Mouse (Mus musculus): ENCODE data around the gene S100z. TPM values are rescaled to one million over a fixed set of nuclear protein-coding genes. Genes with fewer than 3 reads are reported as not detected.

Gene S100z
- total and polyA plus RNA-seq, 3 experiments = not detected

DNA sequence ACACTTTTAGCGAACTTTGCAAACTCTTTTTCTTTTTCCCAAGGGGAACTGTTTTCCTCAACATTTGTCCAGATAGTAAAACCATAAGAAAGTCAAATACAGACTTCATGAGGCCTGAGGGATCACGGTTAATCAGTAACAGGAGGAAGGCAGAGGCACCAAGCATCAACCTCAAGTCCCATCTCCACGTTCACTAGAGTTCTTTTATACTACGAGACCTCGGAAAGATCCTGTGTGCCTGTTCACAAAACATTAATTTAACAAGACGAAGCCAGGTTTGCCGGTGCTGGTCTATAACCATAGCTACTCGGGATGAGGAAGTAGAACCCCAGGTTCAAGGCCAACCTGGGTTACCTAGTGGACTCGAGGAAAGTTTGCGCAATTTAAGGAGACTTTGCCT, 43.7 kb upstream of the S100z start:
- Histone ChIP-seq H3K36me3 (ENCODE audit: control insufficient read depth in 1 of 2, insufficient read depth in 2 of 2, low read length in 2 of 2) (no peaks in the 10 kb centered on the region), H3K4me3 (ENCODE audit: control insufficient read depth in 1 of 2, insufficient read depth in 1 of 2, low read depth in 2 of 2, low read length in 2 of 2) (no peak overlapping the region), H3K4me1 (ENCODE audit: control insufficient read depth in 1 of 2, insufficient read depth in 2 of 2, low read length in 2 of 2) (no peaks in the 10 kb centered on the region; a peak in 1 of 4 replicates), H3K27ac (ENCODE audit: control insufficient read depth, low read depth, low read length) (no peak overlapping the region), H3K9me3 (replicated peaks; ENCODE audit: insufficient read depth, low read length) (no peaks in the 10 kb centered on the region), H3K9ac (ENCODE audit: control insufficient read depth, low read depth, low read length, poor library complexity, severe bottlenecking) (no peak overlapping the region), H3K79me2 (ENCODE audit: control insufficient read depth, insufficient read depth, low read length, poor library complexity) (no peaks in the 10 kb centered on the region), H3K27me3 (ENCODE audit: control insufficient read depth in 1 of 2, insufficient read depth in 2 of 2, low read length in 2 of 2) (no peaks in the 10 kb centered on the region)
- no peak for TF ChIP-seq ZKSCAN1 (IDR thresholded peaks at IDR 0.05; ENCODE audit: low read depth, low read length)
- no peak for TF ChIP-seq HCFC1 (IDR thresholded peaks at IDR 0.05; ENCODE audit: low read depth, low read length)
- DNase-seq (ENCODE audit: low read depth, low spot score) = no peak

DNA sequence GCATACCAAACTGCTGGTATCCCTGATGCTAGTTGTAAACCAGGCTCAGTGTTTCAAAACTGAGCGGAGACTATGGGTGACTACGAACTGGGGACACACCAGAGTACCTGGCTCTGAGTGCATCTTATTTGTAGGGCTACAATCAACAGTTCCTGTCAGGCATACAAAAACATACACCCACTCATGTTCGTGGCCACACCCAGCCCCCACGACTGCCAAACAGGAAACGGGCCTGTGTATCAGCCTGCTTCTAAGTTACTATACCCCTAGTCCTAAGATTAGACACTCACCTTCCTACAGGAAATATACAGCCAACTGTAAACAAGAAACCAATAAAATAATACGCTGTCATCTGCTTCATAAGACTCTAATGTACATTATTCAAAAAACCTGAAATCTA, 42.5 kb upstream of the S100z start:
- Histone ChIP-seq H3K79me2 (ENCODE audit: control insufficient read depth, insufficient read depth, low read length, poor library complexity) (no peaks in the 10 kb centered on the region), H3K4me3 (ENCODE audit: control insufficient read depth in 1 of 2, insufficient read depth in 1 of 2, low read depth in 2 of 2, low read length in 2 of 2) (no peak overlapping the region), H3K27ac (ENCODE audit: control insufficient read depth, low read depth, low read length) (no peak overlapping the region), H3K36me3 (ENCODE audit: control insufficient read depth in 1 of 2, insufficient read depth in 2 of 2, low read length in 2 of 2) (no peaks in the 10 kb centered on the region), H3K9ac (ENCODE audit: control insufficient read depth, low read depth, low read length, poor library complexity, severe bottlenecking) (no peak overlapping the region), H3K27me3 (ENCODE audit: control insufficient read depth in 1 of 2, insufficient read depth in 2 of 2, low read length in 2 of 2) (no peaks in the 10 kb centered on the region), H3K9me3 (replicated peaks; ENCODE audit: insufficient read depth, low read length) (no peaks in the 10 kb centered on the region), H3K4me1 (ENCODE audit: control insufficient read depth in 1 of 2, insufficient read depth in 2 of 2, low read length in 2 of 2) (no peaks in the 10 kb centered on the region; a peak in 1 of 4 replicates)
- TF ChIP-seq UBTF (IDR thresholded peaks at IDR 0.05; ENCODE audit: borderline replicate concordance, insufficient read depth, low read depth, low read length) (no peak), MYC (IDR thresholded peaks at IDR 0.05; ENCODE audit: low read depth, low read length) (no peak), ZC3H11A (IDR thresholded peaks at IDR 0.05; ENCODE audit: low read depth, low read length) (no peak), ZMIZ1 (IDR thresholded peaks at IDR 0.05; ENCODE audit: low read depth, low read length) (no peak), TAL1 (IDR thresholded peaks at IDR 0.05; ENCODE audit: low read length) (no peak), TBP (IDR thresholded peaks at IDR 0.05; ENCODE audit: low read depth, low read length) (no peak), NELFE (IDR thresholded peaks at IDR 0.05; ENCODE audit: low read depth, low read length) (no peak), MYB (IDR thresholded peaks at IDR 0.05; ENCODE audit: low read depth, low read length) (no peak), CTCF (IDR thresholded peaks at IDR 0.05 in 2 of 3, conservative IDR thresholded peaks at IDR 0.05 in 1 of 3; ENCODE audit: control insufficient read depth in 1 of 3, insufficient read depth in 1 of 3, low read depth in 2 of 3, low read length in 3 of 3, poor library complexity in 1 of 3, severe bottlenecking in 1 of 3) (no peak), GATA1 (IDR thresholded peaks at IDR 0.05; ENCODE audit: low read depth, low read length) (no peak), ETS1 (IDR thresholded peaks at IDR 0.05; ENCODE audit: low read depth, low read length) (no peak), KAT2A (conservative IDR thresholded peaks at IDR 0.05; ENCODE audit: low read depth, low read length) (no peak), RAD21 (IDR thresholded peaks at IDR 0.05; ENCODE audit: low read depth, low read length) (no peak), RCOR1 (IDR thresholded peaks at IDR 0.05; ENCODE audit: low read depth, low read length) (no peak), MAX (IDR thresholded peaks at IDR 0.05; ENCODE audit: low read length) (no peak), E2F4 (IDR thresholded peaks at IDR 0.05; ENCODE audit: borderline replicate concordance, low read depth, low read length) (no peak), HCFC1 (IDR thresholded peaks at IDR 0.05; ENCODE audit: low read depth, low read length) (no peak), SIN3A (IDR thresholded peaks at IDR 0.05; ENCODE audit: low read length) (no peak), CHD2 (IDR thresholded peaks at IDR 0.05; ENCODE audit: low read length) (no peak)
- no peak for DNase-seq (ENCODE audit: low read depth, low spot score)

Measured in MEL (cell line).